Mouse (Mus musculus) G1E (cell line): ENCODE results near the gene Gins1. TPM values are rescaled to one million over a fixed set of nuclear protein-coding genes. Genes with fewer than 3 reads are reported as not detected.

Experiments
- ATAC-seq: 2 replicates; pipeline ENCODE4 v1.8.0; 2016; ENCODE audit warnings: mild to moderate bottlenecking; ENCODE audit not compliant: insufficient number of reproducible peaks, poor library complexity, low FRiP score, severe bottlenecking; ENCODE audit errors: extremely low read depth
- DNase-seq: peaks from one replicate; pipeline ENCODE4 v3.0.0; 2012; ENCODE audit warnings: low spot score
- H3K27me3 ChIP-seq: 2 replicates; pipeline ENCODE4 v1.6.1; 2012; ENCODE audit warnings: mild to moderate bottlenecking, low read length, inconsistent platforms; ENCODE audit not compliant: insufficient read depth
- H3K36me3 ChIP-seq: replicated peaks from 2 replicates; pipeline ENCODE3; 2012; ENCODE audit warnings: mild to moderate bottlenecking, inconsistent platforms
- H3K4me1 ChIP-seq: 2 replicates; pipeline ENCODE4 v1.6.1; 2012; ENCODE audit warnings: low read depth, low read length, inconsistent platforms, mixed read lengths; ENCODE audit not compliant: insufficient read depth
- H3K4me3 ChIP-seq: 2 replicates; pipeline ENCODE4 v1.5.1; 2012; ENCODE audit warnings: low read depth, mild to moderate bottlenecking, inconsistent platforms, low read length, moderate library complexity, mixed read lengths
- H3K9me3 ChIP-seq: replicated peaks from 2 replicates; pipeline ENCODE4 v1.6.1; 2012; ENCODE audit warnings: inconsistent platforms
- CTCF ChIP-seq: IDR thresholded peaks from 2 replicates; pipeline ENCODE4 v1.5.1; 2012; ENCODE audit warnings: low read depth, low read length, inconsistent platforms, mixed read lengths
- GATA1 ChIP-seq: IDR thresholded peaks from 2 replicates; pipeline ENCODE4 v1.6.1; 2012; ENCODE audit warnings: borderline replicate concordance, low read length, inconsistent platforms, mixed read lengths
- GATA2 ChIP-seq: IDR thresholded peaks from 2 replicates; pipeline ENCODE4 v1.6.1; 2012; ENCODE audit warnings: low read depth, low read length, inconsistent platforms, borderline replicate concordance
- POLR2AphosphoS5 ChIP-seq: IDR thresholded peaks from 2 replicates; pipeline ENCODE4 v1.6.1; 2012; ENCODE audit warnings: low read depth, low read length, inconsistent platforms; ENCODE audit not compliant: insufficient replicate concordance
- TAL1 ChIP-seq: conservative IDR thresholded peaks from 2 replicates; pipeline ENCODE4 v1.6.1; 2012; ENCODE audit warnings: low read depth, low read length, inconsistent platforms, mixed read lengths
- polyA plus RNA-seq: library from polyadenylated mRNA; stranded (reverse); fragments of >175 nt; gene quantifications from 2 replicates; pipeline ENCODE4 v1.2.3, GENCODE M21; 2012
- total RNA-seq, 2 experiments: library from RNA; stranded (forward) in 1 of 2; stranded (reverse) in 1 of 2; fragments of 200-1000 nt in 1 of 2; fragments of >200 nt in 1 of 2; fragmentation: Nextera tagmentation in 1 of 2; gene quantifications; 2 replicates each; pipeline ENCODE4 v1.2.3; 2014 to 2017

Gene Gins1
- total and polyA plus RNA-seq, 3 experiments, result 24.0 to 92.8 (median 34.8) TPM

- TF ChIP-seq GATA2 (no peak), CTCF (no peak), TAL1 (no peak), GATA1 (no peak), POLR2AphosphoS5 (no peak)
- peaks cover 18% of the 10 kb centered on the region for H3K36me3 ChIP-seq
- ATAC-seq, result no peak
These were observed 30.0 kb upstream of the Gins1 start for GRCm38 (mm10) chr2:150875226-150875625.

DNA sequence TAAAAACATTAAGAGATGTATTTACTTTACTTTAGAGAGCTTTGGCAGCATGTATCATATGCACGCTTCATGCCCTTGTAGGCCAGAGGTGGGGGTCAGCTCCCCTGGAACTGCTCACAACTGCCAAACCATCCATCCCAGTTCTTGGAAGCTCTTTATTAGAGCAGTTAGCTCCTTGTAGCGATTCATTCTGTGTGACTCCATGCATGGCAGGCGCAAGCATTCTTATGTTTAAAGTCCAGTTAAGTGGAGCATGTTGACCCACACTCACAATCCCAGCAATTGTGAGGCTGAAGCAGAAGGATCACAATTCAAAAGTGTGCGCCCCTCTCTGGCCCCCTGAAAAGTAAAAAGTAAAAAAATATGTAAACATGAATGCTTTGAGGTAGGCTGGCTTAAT, 27.6 kb upstream of the Gins1 start:
- Histone ChIP-seq H3K36me3 (peaks cover 19% of the 10 kb centered on the region), H3K9me3 (no peaks in the 10 kb centered on the region), H3K27me3 (no peaks in the 10 kb centered on the region), H3K4me3 (no peak overlapping the region), H3K4me1 (peaks cover 5% of the 10 kb centered on the region; the same call in 1 of the 2 replicates)
- TF ChIP-seq POLR2AphosphoS5, result no peak
- no peak for TF ChIP-seq GATA1
- TF ChIP-seq GATA2, result no peak
- no peak for TF ChIP-seq CTCF
- no peak for TF ChIP-seq TAL1
- DNase-seq (no peak), ATAC-seq (no peak)

More at GRCm38 (mm10) chr2:150875226-150875625, 30.0 kb upstream of the Gins1 start:
- no peak for DNase-seq
- Histone ChIP-seq H3K9me3 (no peaks in the 10 kb centered on the region), H3K4me1 (peaks cover 5% of the 10 kb centered on the region; the same call in 1 of the 2 replicates), H3K4me3 (no peak overlapping the region), H3K27me3 (no peaks in the 10 kb centered on the region)

DNA sequence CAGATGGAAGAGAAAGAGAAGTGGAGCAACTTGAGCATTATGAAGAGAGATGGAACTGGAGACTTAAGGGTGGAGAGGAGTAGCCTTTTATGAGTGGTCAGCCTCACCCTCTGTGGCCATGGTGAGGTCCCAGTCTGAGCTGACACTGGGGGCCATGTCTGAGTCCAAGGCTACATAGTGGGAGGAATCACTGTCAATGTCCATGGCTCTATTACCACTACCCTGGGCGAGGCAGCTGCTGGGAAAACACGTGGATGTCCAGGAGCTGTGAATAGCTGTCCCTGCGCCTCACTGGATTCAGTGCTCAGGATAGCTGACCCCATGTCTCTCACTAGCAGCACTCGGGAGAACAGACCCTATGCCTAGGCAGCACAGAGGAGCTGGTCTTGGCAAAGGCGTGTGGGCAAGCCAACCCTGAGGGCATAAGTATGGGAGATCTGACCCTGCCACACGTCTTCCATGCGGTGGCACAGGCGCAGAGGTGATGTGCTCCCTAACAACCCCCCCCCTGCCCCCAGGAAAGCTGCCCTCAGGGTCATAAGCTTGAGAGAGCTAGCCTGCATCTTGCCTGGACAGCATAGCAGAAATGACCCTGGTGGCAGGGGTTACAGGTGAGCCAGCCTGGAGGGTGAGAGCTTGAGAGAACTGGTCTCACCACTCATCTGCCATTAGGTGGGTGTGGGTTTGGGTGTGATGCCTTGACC, 21.0 kb upstream of the Gins1 start:
- Histone ChIP-seq H3K9me3 (no peaks in the 10 kb centered on the region), H3K4me1 (no peaks in the 10 kb centered on the region; the same call in 1 of the 2 replicates), H3K36me3 (peaks cover 27% of the 10 kb centered on the region), H3K27me3 (no peaks in the 10 kb centered on the region), H3K4me3 (no peak overlapping the region)
- DNase-seq (no peak), ATAC-seq (no peak)
- no peak for TF ChIP-seq POLR2AphosphoS5

GRCm38 (mm10) chr2:150884779-150885110, 20.5 kb upstream of the Gins1 start:
- H3K4me1 ChIP-seq, result no peaks in the 10 kb centered on the region; the same call in 1 of the 2 replicates
- no peak for ATAC-seq
- TF ChIP-seq GATA2 (no peak), POLR2AphosphoS5 (no peak), GATA1 (no peak), TAL1 (no peak), CTCF (no peak)

GRCm38 (mm10) chr2:150885814-150886213, 19.4 kb upstream of the Gins1 start:
- no peaks in the 10 kb centered on the region; the same call in 1 of the 2 replicates for H3K4me1 ChIP-seq
- no peak for TF ChIP-seq POLR2AphosphoS5
- no peak for TF ChIP-seq CTCF
- TF ChIP-seq GATA2, result no peak
- no peak for TF ChIP-seq TAL1
- no peak for TF ChIP-seq GATA1
- no peak overlapping the region for H3K4me3 ChIP-seq
- H3K9me3 ChIP-seq, result no peaks in the 10 kb centered on the region
- peaks cover 32% of the 10 kb centered on the region for H3K36me3 ChIP-seq
- H3K27me3 ChIP-seq, result no peaks in the 10 kb centered on the region
- ATAC-seq (0 out of 2 replicates have a peak, but pooled peaks have one; percentile 22), DNase-seq (no peak)

More at GRCm38 (mm10) chr2:150884779-150885110, 20.5 kb upstream of the Gins1 start:
- DNase-seq, result no peak
- H3K4me3 ChIP-seq, result no peak overlapping the region
- H3K27me3 ChIP-seq, result no peaks in the 10 kb centered on the region
- H3K36me3 ChIP-seq, result peaks cover 27% of the 10 kb centered on the region
- no peaks in the 10 kb centered on the region for H3K9me3 ChIP-seq

- Histone ChIP-seq H3K36me3 (peaks cover 30% of the 10 kb centered on the region), H3K27me3 (no peaks in the 10 kb centered on the region), H3K9me3 (no peaks in the 10 kb centered on the region), H3K4me3 (no peak overlapping the region), H3K4me1 (no peaks in the 10 kb centered on the region; the same call in 1 of the 2 replicates)
- DNase-seq, result no peak
- no peak for ATAC-seq
- TF ChIP-seq GATA2 (no peak), TAL1 (no peak), POLR2AphosphoS5 (no peak), GATA1 (no peak), CTCF (no peak)
These were observed 18.9 kb upstream of the Gins1 start for GRCm38 (mm10) chr2:150886315-150886714.

- no peak for ATAC-seq
- no peaks in the 10 kb centered on the region for H3K27me3 ChIP-seq
These were observed 17.8 kb upstream of the Gins1 start for GRCm38 (mm10) chr2:150887370-150887769.

More at GRCm38 (mm10) chr2:150887370-150887769, 17.8 kb upstream of the Gins1 start:
- Histone ChIP-seq H3K4me3 (no peak overlapping the region), H3K9me3 (no peaks in the 10 kb centered on the region), H3K4me1 (no peaks in the 10 kb centered on the region; the same call in 1 of the 2 replicates), H3K36me3 (peaks cover 35% of the 10 kb centered on the region)
- no peak for DNase-seq
- no peak for TF ChIP-seq TAL1
- no peak for TF ChIP-seq GATA1
- TF ChIP-seq GATA2, result no peak
- TF ChIP-seq POLR2AphosphoS5, result no peak
- TF ChIP-seq CTCF, result no peak
